Mouse (Mus musculus) heart, embryonic 13.5 days (tissue): ENCODE measurements around the gene Rflna. TPM values are rescaled to one million over a fixed set of nuclear protein-coding genes. Genes with fewer than 3 reads are reported as not detected.

Experiments used
- ATAC-seq: fragments of 200-750 bp; cut with Nextera tagmentation; 2 replicates; pipeline ENCODE4 v1.8.0; 2017; ENCODE audit warnings: moderate TSS enrichment; ENCODE audit not compliant: insufficient number of reproducible peaks, low FRiP score, low TSS enrichment; ENCODE audit errors: extremely low read depth
- H3K27ac ChIP-seq: fragments of 300-500 bp; sonication (generic); replicated peaks from 2 replicates; pipeline ENCODE4 v1.5.1; 2015; ENCODE audit warnings: moderate library complexity, mild to moderate bottlenecking, inconsistent platforms
- H3K27me3 ChIP-seq: fragments of 300-500 bp; sonication (generic); replicated peaks from 2 replicates; pipeline ENCODE4 v1.6.1; 2015; ENCODE audit warnings: mild to moderate bottlenecking, inconsistent platforms
- H3K36me3 ChIP-seq: fragments of 300-500 bp; sonication (generic); 2 replicates; pipeline ENCODE4 v1.6.1; 2015; ENCODE audit warnings: mild to moderate bottlenecking, inconsistent platforms
- H3K4me1 ChIP-seq: fragments of 300-500 bp; sonication (generic); 2 replicates; pipeline ENCODE4 v1.6.1; 2015; ENCODE audit warnings: inconsistent platforms
- H3K4me2 ChIP-seq: fragments of 300-500 bp; sonication (generic); 2 replicates; pipeline ENCODE4 v1.6.1; 2015; ENCODE audit warnings: inconsistent platforms, mild to moderate bottlenecking, moderate library complexity
- H3K4me3 ChIP-seq: fragments of 300-500 bp; sonication (generic); 2 replicates; pipeline ENCODE4 v1.5.1; 2015; ENCODE audit warnings: moderate library complexity, mild to moderate bottlenecking, inconsistent platforms
- H3K9ac ChIP-seq: fragments of 300-500 bp; sonication (generic); 2 replicates; pipeline ENCODE4 v1.6.1; 2015; ENCODE audit warnings: inconsistent platforms, mild to moderate bottlenecking, moderate library complexity
- H3K9me3 ChIP-seq: fragments of 300-500 bp; sonication (generic); 2 replicates; pipeline ENCODE4 v1.6.1; 2016; ENCODE audit warnings: inconsistent platforms
- WGBS: fragments of 180-500 bp; shearing (Covaris S2); methylation state at CpG from one replicate; pipeline ENCODE4 v1.1.7; 2015; ENCODE audit warnings: mixed read lengths; 5-methylcytosine and 5-hydroxymethylcytosine counted together
- polyA plus RNA-seq: library from polyadenylated mRNA; unstranded; fragments of >200 nt; fragmentation: Nextera tagmentation; extraction: Ambion mirVana; gene quantifications from 2 replicates; pipeline ENCODE4 v1.2.1, GENCODE M21; 2015

Gene Rflna
- polyA plus RNA-seq = 1.1 and 1.6 TPM in 2 replicates

GRCm38 (mm10) chr5:125002969-125003872 is at the start of gene Rflna:
Gene Rflna (plus strand): TSS chr5:125003221.
- Histone ChIP-seq H3K4me2 (peak within 1 kb of the TSS; percentile 77), H3K4me1 (peaks cover 47% of the 10 kb centered on the region), H3K4me3 (peak within 1 kb of the TSS; percentile 51), H3K27me3 (peaks cover 37% of the 10 kb centered on the region), H3K36me3 (no peaks in the 10 kb centered on the region), H3K9me3 (no peaks in the 10 kb centered on the region), H3K9ac (peak within 1 kb of the TSS; percentile 78), H3K27ac (no peak within 1 kb of the TSS)
- 3% methylated on average over 39 of the region's 41 CpGs for WGBS
- 0 out of 2 replicates have a peak, but pooled peaks have one; percentile 35 for ATAC-seq

- Histone ChIP-seq H3K9me3 (no peaks in the 10 kb centered on the region), H3K36me3 (no peaks in the 10 kb centered on the region), H3K4me2 (no peak overlapping the region), H3K27me3 (no peaks in the 10 kb centered on the region), H3K4me1 (peaks cover 4% of the 10 kb centered on the region), H3K4me3 (no peak overlapping the region), H3K9ac (no peak overlapping the region), H3K27ac (peak overlapping the region; percentile 46; the same call in 1 of the 2 replicates)
- no peak for ATAC-seq
- 79% methylated on average over 8 of the region's 8 CpGs for WGBS
These were observed 48.4 kb upstream of the Rflna start for GRCm38 (mm10) chr5:124954404-124955305.

GRCm38 (mm10) chr5:124957491-124957890 is 45.5 kb upstream of the Rflna start:
- Histone ChIP-seq H3K4me1 (peaks cover 25% of the 10 kb centered on the region), H3K9ac (no peak overlapping the region), H3K4me3 (no peak overlapping the region), H3K27me3 (no peaks in the 10 kb centered on the region), H3K9me3 (no peaks in the 10 kb centered on the region), H3K27ac (no peak overlapping the region), H3K4me2 (no peak overlapping the region), H3K36me3 (no peaks in the 10 kb centered on the region)
- ATAC-seq = no peak
- 70% methylated on average over 5 of the region's 5 CpGs for WGBS

- Histone ChIP-seq H3K27ac (no peak overlapping the region), H3K9ac (no peak overlapping the region), H3K36me3 (no peaks in the 10 kb centered on the region), H3K4me3 (no peak overlapping the region), H3K4me2 (no peak overlapping the region), H3K27me3 (no peaks in the 10 kb centered on the region), H3K4me1 (peaks cover 28% of the 10 kb centered on the region), H3K9me3 (no peaks in the 10 kb centered on the region)
- WGBS = 90% methylated on average over 4 of the region's 4 CpGs
- ATAC-seq = no peak
These were observed 43.9 kb upstream of the Rflna start for GRCm38 (mm10) chr5:124959099-124959498.

GRCm38 (mm10) chr5:124960131-124960901 is 42.7 kb upstream of the Rflna start:
- Histone ChIP-seq H3K4me2 (peak overlapping the region; percentile 65), H3K9ac (peak overlapping the region; percentile 65), H3K27ac (peak overlapping the region; percentile 88), H3K9me3 (no peaks in the 10 kb centered on the region), H3K4me1 (peaks cover 29% of the 10 kb centered on the region), H3K4me3 (peak overlapping the region; percentile 28), H3K36me3 (no peaks in the 10 kb centered on the region), H3K27me3 (no peaks in the 10 kb centered on the region)
- peak; percentile 39; the same call in 1 of the 2 replicates for ATAC-seq
- WGBS = 19% methylated on average over 18 of the region's 18 CpGs

GRCm38 (mm10) chr5:124961433-124961832 is 41.6 kb upstream of the Rflna start:
- no peak overlapping the region for H3K4me2 ChIP-seq
- H3K27ac ChIP-seq = no peak overlapping the region
- WGBS = 77% methylated on average over 8 of the region's 8 CpGs
- no peaks in the 10 kb centered on the region for H3K36me3 ChIP-seq
- H3K9me3 ChIP-seq = no peaks in the 10 kb centered on the region
- H3K9ac ChIP-seq = no peak overlapping the region
- H3K4me1 ChIP-seq = peaks cover 29% of the 10 kb centered on the region
- H3K27me3 ChIP-seq = no peaks in the 10 kb centered on the region
- no peak overlapping the region for H3K4me3 ChIP-seq
- no peak for ATAC-seq

GRCm38 (mm10) chr5:124962761-124963160 is 40.3 kb upstream of the Rflna start:
- WGBS = 54% methylated on average over 7 of the region's 7 CpGs
- Histone ChIP-seq H3K27me3 (no peaks in the 10 kb centered on the region), H3K9ac (no peak overlapping the region), H3K4me3 (no peak overlapping the region), H3K27ac (no peak overlapping the region), H3K36me3 (no peaks in the 10 kb centered on the region), H3K4me1 (peaks cover 29% of the 10 kb centered on the region), H3K4me2 (no peak overlapping the region), H3K9me3 (no peaks in the 10 kb centered on the region)
- ATAC-seq = no peak

GRCm38 (mm10) chr5:124963806-124964672 is 39.0 kb upstream of the Rflna start:
- Histone ChIP-seq H3K9me3 (no peaks in the 10 kb centered on the region), H3K27ac (peak overlapping the region; percentile 77), H3K4me1 (peaks cover 29% of the 10 kb centered on the region), H3K36me3 (no peaks in the 10 kb centered on the region), H3K4me3 (peak overlapping the region; percentile 27), H3K4me2 (peak overlapping the region; percentile 63), H3K9ac (peak overlapping the region; percentile 65), H3K27me3 (no peaks in the 10 kb centered on the region)
- no peak for ATAC-seq
- 51% methylated on average over 22 of the region's 22 CpGs for WGBS

GRCm38 (mm10) chr5:124966622-124967332 is 36.2 kb upstream of the Rflna start:
- no peak overlapping the region for H3K4me2 ChIP-seq
- 77% methylated on average over 14 of the region's 14 CpGs for WGBS
- no peak for ATAC-seq

More at GRCm38 (mm10) chr5:124966622-124967332, 36.2 kb upstream of the Rflna start:
- H3K4me3 ChIP-seq = no peak overlapping the region
- no peaks in the 10 kb centered on the region for H3K9me3 ChIP-seq
- no peak overlapping the region for H3K9ac ChIP-seq
- H3K36me3 ChIP-seq = no peaks in the 10 kb centered on the region
- H3K27me3 ChIP-seq = no peaks in the 10 kb centered on the region
- H3K4me1 ChIP-seq = peaks cover 18% of the 10 kb centered on the region
- H3K27ac ChIP-seq = no peak overlapping the region
